Mouse (Mus musculus) T-helper 17 cell (primary cell): ENCODE data around the gene Fam19a3.

Source experiments
- in situ Hi-C, 2 experiments: fragments of 300-600 bp; cut with MboI, MseI; formaldehyde crosslinking; loops; 1 replicate in 1 of 2; 2 replicates in 1 of 2; pipeline ENCODE4 v1.15.1; 2025; ENCODE audit warnings: high pct_unique_total_duplicates in 2 of 2

The Fam19a3 gene

DNA sequence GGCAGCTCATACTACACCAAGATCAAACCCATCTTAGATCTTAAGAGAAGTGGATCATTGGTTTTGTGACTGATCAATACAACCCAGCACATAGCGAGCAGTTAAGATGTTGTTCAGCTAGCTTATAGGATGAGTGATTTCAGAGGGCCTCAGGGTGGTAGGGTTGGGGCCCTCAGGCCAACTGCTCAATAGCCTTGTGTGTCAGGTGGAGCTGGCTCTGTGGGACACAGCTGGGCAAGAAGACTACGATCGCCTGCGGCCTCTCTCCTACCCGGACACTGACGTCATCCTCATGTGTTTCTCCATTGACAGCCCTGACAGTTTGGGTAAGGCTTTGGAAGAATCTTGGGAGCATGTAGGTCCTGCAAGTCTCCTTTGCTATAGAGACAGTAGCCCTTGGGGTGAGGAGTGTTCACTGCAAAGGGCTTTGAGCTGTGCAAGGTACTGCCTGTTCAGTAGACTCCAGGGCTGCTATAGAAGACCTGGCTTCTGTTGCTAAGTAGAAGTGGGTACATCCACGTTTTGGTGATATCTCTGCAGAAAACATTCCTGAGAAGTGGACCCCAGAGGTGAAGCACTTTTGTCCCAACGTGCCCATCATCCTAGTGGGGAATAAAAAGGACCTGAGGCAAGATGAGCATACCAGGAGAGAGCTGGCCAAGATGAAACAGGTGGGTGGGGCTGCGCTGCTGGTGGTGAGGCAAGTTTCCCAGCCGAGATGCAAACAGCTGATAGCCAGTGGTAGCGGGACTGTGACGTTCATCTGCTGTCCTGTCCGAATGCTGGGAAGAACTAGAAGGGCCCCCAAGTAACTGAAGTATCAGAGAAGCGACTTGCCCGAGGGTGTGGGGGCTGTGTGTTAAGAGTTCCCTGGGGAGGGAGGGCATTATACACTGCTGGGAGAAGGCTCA, 11.0 kb upstream of the Fam19a3 start:
- in situ Hi-C loops, result no loop called here

- in situ Hi-C loops, result no loop called here
These were observed 10.0 kb upstream of the Fam19a3 start for GRCm38 (mm10) chr3:104791671-104792070.

GRCm38 (mm10) chr3:104791017-104791416, 9.4 kb upstream of the Fam19a3 start:
- in situ Hi-C loops, result no loop called here

- in situ Hi-C loops, result no loop called here
These were observed 8.8 kb upstream of the Fam19a3 start for GRCm38 (mm10) chr3:104790401-104790937.

- in situ Hi-C loops, result loop anchor here in 1 of 2 experiments (10.0 kb wide), 2 partner anchors 175 to 265 kb away; partner anchors contain the start of genes Cttnbp2nl and Wnt2b
These were observed 8.2 kb upstream of the Fam19a3 start for GRCm38 (mm10) chr3:104789822-104790221.

DNA sequence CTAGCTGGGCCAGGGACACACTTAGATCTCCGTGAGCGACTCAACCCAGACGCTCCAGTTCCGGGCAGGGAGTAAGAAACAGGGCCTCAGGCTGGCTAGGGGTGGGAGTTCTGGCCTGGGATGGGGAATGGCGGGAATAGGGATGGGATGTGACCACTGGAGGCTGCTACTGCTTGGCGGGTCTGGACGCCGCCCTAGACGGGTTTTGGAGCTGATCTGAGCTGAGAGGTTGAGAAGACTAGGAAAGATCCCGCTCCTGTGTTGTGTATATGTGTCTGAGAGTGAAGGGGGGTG, 7.6 kb upstream of the Fam19a3 start:
- in situ Hi-C loops, result loop anchor here in 1 of 2 experiments (10.0 kb wide), 2 partner anchors 176 to 266 kb away; partner anchors contain the start of genes Cttnbp2nl and Wnt2b

DNA sequence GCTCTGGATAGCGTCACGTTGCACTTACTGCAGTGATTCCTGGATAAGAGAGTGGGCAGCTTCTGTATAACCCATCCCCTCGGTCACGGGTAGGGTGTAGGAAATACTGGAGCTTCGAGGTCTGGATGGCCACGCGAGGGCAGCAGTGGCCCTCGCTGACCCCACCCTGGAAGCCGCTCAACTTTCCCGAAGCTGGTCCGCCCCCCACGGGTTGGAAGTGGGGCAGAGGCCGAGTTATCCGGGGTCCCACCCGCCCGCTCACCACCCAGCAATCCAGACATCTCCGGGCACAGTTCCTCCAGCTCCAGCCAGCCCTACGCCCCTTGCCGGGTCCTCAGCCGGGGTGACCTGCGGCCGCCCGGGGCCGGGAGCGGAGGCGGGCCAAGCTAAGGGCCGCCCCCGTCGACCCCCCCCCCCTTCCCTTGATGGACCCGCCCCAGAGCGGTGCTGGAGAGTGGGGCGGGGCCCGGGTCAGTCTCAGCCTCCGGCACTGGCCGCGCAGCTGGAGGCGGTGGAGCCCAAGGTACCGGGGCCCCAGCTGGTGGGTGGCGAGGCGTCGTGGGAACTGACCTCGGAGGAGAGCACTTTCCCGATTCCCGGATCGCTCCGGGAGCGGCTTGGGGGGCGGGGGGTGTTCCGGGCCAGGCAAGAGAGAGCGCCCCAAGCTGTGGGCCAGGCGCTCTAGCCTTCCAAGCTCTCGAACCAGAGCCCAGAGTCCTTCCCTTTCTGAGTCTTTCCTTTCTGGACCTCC, 7.1 kb upstream of the Fam19a3 start:
- in situ Hi-C loops, result loop anchor here in 1 of 2 experiments (10.0 kb wide), 2 partner anchors 176 to 266 kb away; partner anchors contain the start of genes Cttnbp2nl and Wnt2b

DNA sequence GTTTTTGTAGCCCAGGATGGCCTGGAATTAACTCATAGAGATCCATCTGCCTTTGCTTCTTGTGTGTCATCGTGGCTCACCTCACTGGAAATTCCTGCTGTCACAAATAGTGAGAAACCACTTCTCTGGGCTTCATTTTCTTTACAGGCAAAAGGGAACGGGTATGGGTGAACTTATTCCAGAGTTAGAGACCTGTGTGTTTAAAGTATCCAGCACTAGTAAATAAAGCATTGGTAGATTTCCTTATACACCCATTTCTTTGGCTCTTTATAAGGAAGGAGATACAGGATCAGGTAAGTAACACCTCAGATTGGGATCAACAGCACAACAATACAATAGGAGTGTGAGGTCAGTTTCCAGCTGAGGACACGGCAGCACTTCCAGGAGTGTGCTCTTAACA, 6.4 kb upstream of the Fam19a3 start, which contains the start of gene Rhoc:
TSS of gene Rhoc (plus strand) at position 301 of the 400 bp plus-strand sequence.
- in situ Hi-C loops, result loop anchor here in 1 of 2 experiments (10.0 kb wide), 2 partner anchors 177 to 267 kb away; partner anchors contain the start of genes Cttnbp2nl and Wnt2b

DNA sequence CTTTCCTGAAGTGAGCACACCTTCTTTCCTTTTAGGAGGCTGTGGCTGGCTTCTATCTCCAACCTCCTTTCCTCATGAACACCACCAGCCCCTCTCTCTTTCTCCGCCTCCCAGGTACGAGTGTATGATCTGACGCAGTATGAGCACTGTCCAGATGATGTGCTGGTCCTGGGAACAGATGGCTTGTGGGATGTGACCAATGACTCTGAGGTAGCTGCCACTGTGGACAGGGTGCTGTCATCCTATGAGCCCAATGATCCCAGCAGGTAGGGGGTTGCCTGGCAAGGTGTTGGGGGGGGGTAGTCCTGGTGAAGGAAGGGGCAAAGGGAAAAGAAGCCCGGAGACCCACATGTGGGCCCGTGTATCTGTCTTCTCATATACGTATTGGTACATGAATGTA, 3.6 kb upstream of the Fam19a3 start:
- in situ Hi-C loops, result loop anchor here in 1 of 2 experiments (10.0 kb wide), 2 partner anchors 180 to 270 kb away; partner anchors contain the start of genes Cttnbp2nl and Wnt2b

DNA sequence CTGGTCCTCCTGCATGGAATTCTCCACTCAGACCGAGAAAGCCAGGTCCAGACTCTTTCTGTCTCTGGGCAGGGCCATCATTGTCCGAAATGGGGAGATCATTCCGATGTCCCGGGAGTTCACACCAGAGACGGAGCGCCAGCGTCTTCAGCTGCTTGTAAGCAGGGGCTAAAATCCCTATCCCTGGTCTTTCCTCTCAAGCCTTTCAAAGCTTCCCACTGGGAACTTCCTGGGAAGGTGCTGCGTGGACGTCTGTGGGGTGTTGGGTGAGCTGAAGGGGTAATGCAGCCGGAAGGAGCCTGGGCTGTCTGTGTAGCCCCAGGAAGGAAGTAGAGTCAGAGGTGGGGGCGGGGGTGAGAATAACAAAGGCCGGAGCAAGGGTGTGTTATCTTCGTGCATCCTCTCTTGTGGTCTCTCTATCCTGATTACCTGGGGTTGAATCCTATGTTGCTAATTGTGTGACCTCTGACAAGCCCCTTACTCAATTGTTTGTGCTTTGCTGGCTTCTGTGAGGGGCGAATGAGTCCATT, 2.4 kb upstream of the Fam19a3 start:
- in situ Hi-C loops, result loop anchor here (5.0 to 10.0 kb wide), 4 partner anchors 73 to 278 kb away; partner anchors contain the start of genes Cttnbp2nl (in 1 of the 2) and Wnt2b (in 1 of the 2)

DNA sequence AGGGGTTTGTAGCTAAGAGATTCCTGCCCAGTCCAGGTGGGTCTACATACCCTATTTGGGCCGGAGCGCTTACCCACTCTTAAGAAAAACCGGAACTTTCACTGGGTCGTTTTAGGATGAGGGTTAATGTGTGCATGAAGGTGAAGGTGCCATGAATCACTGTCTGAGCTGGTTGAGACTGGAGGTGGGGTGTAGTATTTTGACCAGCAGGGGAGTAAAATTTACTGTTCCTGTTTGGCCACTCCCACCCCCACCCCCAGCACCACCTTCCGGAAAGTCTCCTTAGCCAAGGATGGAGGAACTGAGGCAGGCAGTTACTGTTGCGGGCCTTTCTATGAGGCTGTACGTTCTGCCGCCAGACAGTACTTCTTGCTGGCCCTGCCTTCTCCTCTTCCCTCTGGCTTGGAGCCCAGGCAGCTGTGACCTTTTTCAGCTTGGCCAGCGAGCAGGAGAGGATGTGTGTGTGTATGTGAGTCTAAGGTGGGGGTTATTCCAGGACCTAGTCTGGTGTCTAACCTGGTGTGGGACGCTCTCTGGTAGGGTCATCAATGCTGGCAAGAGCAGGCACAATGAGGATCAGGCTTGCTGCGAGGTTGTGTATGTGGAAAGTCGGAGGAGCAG, 531 bp upstream of the Fam19a3 start:
- in situ Hi-C loops, result loop anchor here (5.0 to 10.0 kb wide), 4 partner anchors 75 to 280 kb away; partner anchors contain the start of genes Cttnbp2nl (in 1 of the 2) and Wnt2b (in 1 of the 2)

DNA sequence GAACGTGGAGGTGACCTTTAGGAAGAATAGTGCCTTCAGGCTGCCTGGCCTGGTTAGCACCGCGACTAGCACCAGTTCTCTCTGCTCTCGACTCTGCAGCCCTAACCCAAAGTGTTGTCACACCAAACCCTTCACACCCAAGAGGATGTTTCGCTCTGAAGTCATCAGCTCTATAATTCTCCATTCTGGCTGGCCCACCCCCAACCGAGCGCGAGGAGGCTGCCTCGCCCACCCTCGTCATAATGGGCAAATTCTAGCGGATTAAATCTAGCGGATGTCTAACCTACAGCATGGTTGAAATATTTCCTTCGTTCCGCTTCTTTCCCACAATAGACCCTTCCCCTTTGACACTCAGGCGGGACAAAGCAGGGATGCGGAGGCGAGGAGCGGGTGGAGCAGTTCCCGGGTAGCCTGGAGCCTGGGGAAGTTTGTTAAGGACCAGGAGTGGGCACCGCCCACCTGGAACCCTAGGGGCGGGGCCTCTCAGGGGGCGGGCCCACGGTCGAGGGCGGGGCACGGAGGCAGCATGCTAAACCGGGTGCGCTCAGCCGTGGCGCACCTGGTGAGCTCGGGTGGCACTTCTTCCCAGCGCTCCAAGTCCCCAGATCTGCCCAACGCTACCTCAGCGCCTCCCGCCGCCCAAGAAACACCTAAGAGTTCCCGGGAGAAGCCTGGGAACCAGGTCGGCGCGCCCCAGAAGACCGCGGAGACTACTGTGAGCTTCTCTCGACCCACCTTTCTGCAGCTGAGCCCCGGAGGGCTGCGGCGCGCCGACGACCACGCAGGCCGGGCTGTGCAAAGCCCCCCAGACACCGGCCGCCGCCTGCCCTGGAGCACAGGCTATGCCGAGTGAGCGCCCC, 849 bp downstream of the Fam19a3 start, which contains the start of gene Ppm1j:
TSS of gene Ppm1j (plus strand) at position 496 of the 860 bp plus-strand sequence.
- in situ Hi-C loops, result loop anchor here (5.0 to 10.0 kb wide), 4 partner anchors 77 to 282 kb away; partner anchors contain the start of genes Cttnbp2nl (in 1 of the 2) and Wnt2b (in 1 of the 2)

DNA sequence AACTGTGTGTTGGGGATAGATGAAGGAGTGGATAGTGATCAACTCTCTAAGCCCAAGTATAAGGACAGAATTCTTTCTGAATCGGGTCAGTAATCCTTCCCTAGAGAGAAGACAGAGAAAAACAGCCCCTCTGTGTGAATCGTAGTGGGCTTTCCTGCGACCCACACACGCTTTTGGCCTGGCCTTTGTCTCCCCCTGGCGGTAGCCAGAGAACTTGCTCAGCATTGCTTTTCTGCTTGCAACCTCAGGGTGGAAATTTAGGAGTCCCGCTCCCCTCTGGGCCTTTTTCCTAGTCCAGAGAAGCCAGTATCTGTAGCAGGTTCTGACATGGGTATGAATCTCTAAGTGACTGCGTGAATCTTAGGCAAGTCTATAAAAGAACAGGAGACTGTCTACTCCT, 1.7 kb downstream of the Fam19a3 start:
- in situ Hi-C loops, result loop anchor here (5.0 to 10.0 kb wide), 5 partner anchors 65 to 282 kb away; partner anchors contain the start of genes Cttnbp2nl (in 1 of the 2) and Wnt2b (in 1 of the 2)

DNA sequence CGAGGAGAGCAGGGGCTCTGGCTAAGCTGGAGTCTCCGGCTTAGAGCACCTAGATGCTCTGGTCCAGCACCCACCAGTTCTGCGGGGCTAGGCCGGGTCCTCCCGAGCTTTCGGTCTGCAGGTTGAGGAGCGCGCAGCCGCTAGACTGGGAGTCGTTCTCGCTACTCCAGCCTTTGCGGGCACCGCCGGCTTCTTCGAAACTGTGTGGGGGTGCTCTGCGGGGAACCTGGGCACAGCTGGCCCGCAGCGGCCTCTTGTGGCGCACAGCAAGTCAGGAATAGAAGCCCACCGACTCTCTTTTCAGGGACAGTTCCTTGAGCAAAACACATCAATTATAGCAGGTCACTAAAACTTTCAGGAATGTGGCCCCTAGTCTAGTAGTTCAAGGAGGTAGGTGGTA, 4.3 kb downstream of the Fam19a3 start:
- in situ Hi-C loops, result loop anchor here in 1 of 2 experiments (10.0 kb wide), 1 partner anchor 63 kb away; no protein-coding TSS in a partner anchor

DNA sequence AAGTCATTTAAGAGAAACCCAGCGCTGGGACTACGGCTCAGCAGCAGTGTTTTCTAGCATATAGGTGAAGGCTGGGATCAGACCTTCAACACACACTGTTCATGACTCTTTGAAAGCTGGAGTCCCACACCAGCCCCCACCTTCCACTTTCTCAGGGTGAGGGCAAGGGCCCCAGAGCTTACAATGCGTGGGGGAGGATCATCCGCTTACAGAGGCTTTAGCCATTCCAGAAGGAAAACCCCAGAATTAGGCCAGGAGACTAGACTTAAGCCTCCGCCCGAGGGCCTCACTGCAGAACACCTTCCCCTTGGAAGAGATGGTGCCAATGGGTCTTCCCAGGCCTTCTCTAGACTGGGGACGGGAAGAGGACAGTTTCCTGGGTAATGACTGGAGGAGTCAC, 8.3 kb downstream of the Fam19a3 start:
- in situ Hi-C loops, result loop anchor here (5.0 to 10.0 kb wide), 3 partner anchors 58 to 194 kb away; no protein-coding TSS in a partner anchor

DNA sequence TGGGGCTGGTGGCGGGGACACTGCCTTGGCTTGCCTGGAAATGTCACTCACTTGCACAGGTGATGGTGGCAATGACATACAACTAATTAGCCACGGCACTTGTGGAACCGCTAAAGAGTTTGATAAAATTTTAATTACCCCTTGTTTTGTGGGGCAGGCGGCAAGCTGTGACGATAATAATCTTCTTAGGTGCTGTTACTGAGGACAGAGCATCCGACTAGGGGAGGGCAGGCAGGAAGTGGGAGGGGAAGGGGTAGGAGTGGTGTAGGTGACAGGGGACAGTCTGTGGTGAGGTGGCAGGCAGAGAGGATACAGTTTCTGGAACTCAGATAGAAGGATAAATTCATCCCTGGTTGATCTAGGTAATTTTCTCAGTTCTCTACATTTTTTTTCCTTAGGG, 10.2 kb downstream of the Fam19a3 start:
- in situ Hi-C loops, result loop anchor here (5.0 to 10.0 kb wide), 3 partner anchors 57 to 196 kb away; no protein-coding TSS in a partner anchor

DNA sequence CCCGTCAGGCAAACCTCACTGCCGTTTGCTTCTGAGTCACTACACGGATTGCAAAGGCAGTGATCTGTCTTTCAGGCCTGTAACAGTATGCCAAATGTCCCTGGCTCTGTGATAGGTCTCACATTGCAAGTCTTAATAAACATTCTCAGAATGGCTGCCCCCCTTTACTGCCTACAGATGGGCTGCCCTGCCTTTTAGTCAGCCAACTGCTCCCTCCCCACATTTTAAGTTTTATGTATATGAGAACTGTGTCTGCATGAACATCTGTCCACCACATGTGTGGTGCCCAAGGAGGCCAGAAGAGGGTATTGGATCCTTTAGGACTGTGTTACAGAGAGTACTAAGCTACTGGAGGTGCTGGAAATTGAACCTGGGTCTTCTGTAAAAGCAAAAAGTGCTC, 10.7 kb downstream of the Fam19a3 start:
- in situ Hi-C loops, result loop anchor here (5.0 to 10.0 kb wide), 3 partner anchors 56 to 196 kb away; no protein-coding TSS in a partner anchor

GRCm38 (mm10) chr3:104770035-104770434, 11.6 kb downstream of the Fam19a3 start:
- in situ Hi-C loops, result loop anchor here (5.0 to 10.0 kb wide), 3 partner anchors 55 to 197 kb away; no protein-coding TSS in a partner anchor

DNA sequence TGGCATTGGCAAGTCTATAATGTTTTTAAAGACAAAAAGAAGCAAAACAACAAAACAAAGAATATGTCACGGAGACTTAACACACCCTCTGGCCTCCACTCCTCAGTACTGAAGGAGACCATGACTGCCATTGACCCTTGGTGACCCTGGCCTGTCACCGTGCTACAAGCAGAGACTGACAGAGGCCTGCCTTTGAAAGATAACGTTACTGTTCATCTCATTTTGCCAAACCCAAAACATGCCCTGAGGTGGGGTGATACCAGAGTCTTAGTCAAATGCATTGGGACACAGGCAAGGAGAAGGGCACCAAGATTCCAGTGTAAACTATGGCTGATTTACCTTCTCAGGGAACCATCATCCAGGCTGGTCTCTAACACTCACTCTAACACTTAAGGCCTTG, 12.5 kb downstream of the Fam19a3 start:
- in situ Hi-C loops, result no loop called here
